Comparison of ENCODE assay signal across 25 mouse cellular contexts in the genomic region with DNA sequence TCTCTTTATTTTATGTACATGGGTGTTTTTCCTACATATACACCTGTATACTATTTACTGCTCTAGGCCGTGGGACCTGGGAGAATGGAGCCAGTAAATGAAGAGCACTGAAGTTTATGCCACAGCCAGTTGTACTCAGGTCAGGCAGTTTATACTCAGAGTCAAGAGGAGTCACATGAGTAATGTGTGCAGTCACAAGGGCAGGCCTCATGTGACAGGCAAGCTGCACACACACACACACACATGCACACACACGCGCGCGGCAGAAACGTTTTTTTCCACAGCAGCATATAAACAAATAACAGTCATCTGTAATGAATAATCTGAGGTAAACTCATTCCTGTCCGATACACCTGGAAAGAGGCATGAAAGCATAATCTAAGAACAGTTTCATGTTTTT.
A peak's percentile ranks its signal among the peaks of the same experiment; 100 is the strongest.
DNase-seq lines count a peak whose midpoint lies in the region; ATAC-seq lines count a peak whose summit lies in the region.
"Had no signal": no experiment of that assay in that cellular context is flagged by ENCODE, and none has a peak within 500 bp of the region (broad histone marks: within the 10 kb centered on the region; RNA-seq: fewer than 3 reads in every experiment).

No protein-coding gene starts in this region.

- H3K4me2 ChIP-seq in kidney, embryonic 14.5 days (replicated peaks; ENCODE audit: low read depth, low read length): no peak overlapping the region
- no peak overlapping the region for H3K4me2 ChIP-seq in kidney, embryonic 15.5 days
- H3K4me2 ChIP-seq: forebrain, embryonic 13.5 days; heart, embryonic 13.5 days; hindbrain, embryonic 12.5 days had no signal

- H3K27ac ChIP-seq in kidney, embryonic 14.5 days (ENCODE audit: low read depth, low read length): no peak overlapping the region
- H3K27ac ChIP-seq in kidney, embryonic 15.5 days: no peak overlapping the region
- H3K27ac ChIP-seq: forebrain, embryonic 10.5 days; forebrain, embryonic 13.5 days; heart, adult 2 months; heart, embryonic 10.5 days; heart, embryonic 13.5 days; hindbrain, embryonic 12.5 days had no signal

- peak; percentile 33 for DNase-seq in kidney, adult 18-20 months
- DNase-seq in kidney, adult 9 months: peak; percentile 31
- peak; percentile 36 for DNase-seq in kidney, postnatal 10 days
- peak; percentile 39 for DNase-seq in yolk sac, embryonic 10.5 days (ENCODE audit: low spot score)
- no peak for DNase-seq in natural killer cell, adult 2 months (ENCODE audit: low spot score in 2 of 2)
- DNase-seq: adrenal gland, adult 8-10 months; adrenal gland, postnatal 25 days; cerebellum, adult 18-20 months; cerebellum, adult 9-10 months; cerebellum, postnatal 14 days; gastrocnemius, postnatal 10 days; gastrocnemius, postnatal 36 days; heart, adult 2 months; heart, postnatal 14 days had no signal

- no peak overlapping the region for H3K4me3 ChIP-seq in kidney, embryonic 14.5 days (ENCODE audit: low read length)
- no peak overlapping the region for H3K4me3 ChIP-seq in kidney, embryonic 15.5 days (replicated peaks)
- H3K4me3 ChIP-seq: forebrain, embryonic 10.5 days; forebrain, embryonic 13.5 days; heart, adult 2 months; heart, embryonic 10.5 days; heart, embryonic 13.5 days; hindbrain, embryonic 12.5 days had no signal

- no peaks in the 10 kb centered on the region for H3K36me3 ChIP-seq in kidney, embryonic 14.5 days (ENCODE audit: control insufficient read depth, insufficient read depth, low read length)
- 0 out of 2 replicates have a peak, but pooled peaks cover 4% of the 10 kb centered on the region for H3K36me3 ChIP-seq in kidney, embryonic 15.5 days
- H3K36me3 ChIP-seq: hindbrain, embryonic 12.5 days had no signal

- ATAC-seq in kidney, embryonic 14.5 days (ENCODE audit: low FRiP score, low TSS enrichment): no peak
- ATAC-seq in kidney, embryonic 15.5 days (replicated peaks; ENCODE audit: low FRiP score): no peak
- ATAC-seq in megakaryocyte, adult 5-6 weeks (ENCODE audit: poor library complexity, severe bottlenecking): no peak
- ATAC-seq: activated CD4-positive, CD25-positive, alpha-beta regulatory T cell, adult 4 months; CD4-positive, CD25-positive, alpha-beta regulatory T cell, adult 4 months; forebrain, embryonic 13.5 days; forebrain, embryonic 16.5 days had no signal

- no peak overlapping the region for H3K9ac ChIP-seq in kidney, embryonic 14.5 days (ENCODE audit: low read depth, low read length)
- H3K9ac ChIP-seq in kidney, embryonic 15.5 days: no peak overlapping the region
- H3K9ac ChIP-seq: forebrain, embryonic 13.5 days; heart, embryonic 13.5 days; hindbrain, embryonic 12.5 days had no signal

- 0 out of 2 replicates have a peak, but pooled peaks cover 6% of the 10 kb centered on the region for H3K4me1 ChIP-seq in kidney, embryonic 14.5 days (ENCODE audit: control insufficient read depth, insufficient read depth, low read length)
- H3K4me1 ChIP-seq in kidney, embryonic 15.5 days: peaks cover 14% of the 10 kb centered on the region; the same call in 1 of the 2 replicates
- H3K4me1 ChIP-seq: hindbrain, embryonic 12.5 days had no signal

- H3K27me3 ChIP-seq in kidney, embryonic 14.5 days (ENCODE audit: control insufficient read depth, insufficient read depth, low read length): no peaks in the 10 kb centered on the region
- H3K27me3 ChIP-seq in kidney, embryonic 15.5 days: no peaks in the 10 kb centered on the region
- H3K27me3 ChIP-seq: forebrain, embryonic 13.5 days; heart, embryonic 13.5 days; hindbrain, embryonic 12.5 days had no signal

- WGBS in kidney, embryonic 14.5 days: 85% methylated on average over 7 of the region's 7 CpGs
- WGBS in kidney, embryonic 15.5 days: 88% methylated on average over 7 of the region's 7 CpGs

- no peaks in the 10 kb centered on the region for H3K9me3 ChIP-seq in kidney, embryonic 14.5 days (ENCODE audit: control insufficient read depth, low read length)
- H3K9me3 ChIP-seq in kidney, embryonic 15.5 days (replicated peaks): no peaks in the 10 kb centered on the region
- H3K9me3 ChIP-seq: forebrain, embryonic 10.5 days; forebrain, embryonic 13.5 days; heart, embryonic 10.5 days; heart, embryonic 13.5 days; hindbrain, embryonic 12.5 days had no signal

Comparison
In these comparisons a context has a peak if more than half of its experiments do, and no peak if none do; other contexts are left out.
1. DNase-seq: peak in kidney, adult 18-20 months (single experiment), kidney, adult 9 months (single experiment), kidney, postnatal 10 days (single experiment) and yolk sac, embryonic 10.5 days (single experiment); none in natural killer cell, adult 2 months (0 of 2).